Mouse (Mus musculus) ES-E14 (cell line): ENCODE measurements around the gene 2310039H08Rik. TPM values are rescaled to one million over a fixed set of nuclear protein-coding genes. Genes with fewer than 3 reads are reported as not detected.

Source experiments
- DNase-seq: peaks from one replicate; pipeline ENCODE4 v3.0.0-alpha.2; 2013; ENCODE audit warnings: low read depth, low spot score
- H3K27ac ChIP-seq: 2 replicates; pipeline ENCODE4 v1.5.1; 2012; ENCODE audit warnings: low read depth, mild to moderate bottlenecking, low read length, moderate library complexity, mixed read lengths; ENCODE audit not compliant: poor library complexity, insufficient read depth, severe bottlenecking
- H3K36me3 ChIP-seq: 2 replicates; pipeline ENCODE4 v1.6.1; 2012; ENCODE audit warnings: mild to moderate bottlenecking, low read length, moderate library complexity, mixed read lengths; ENCODE audit not compliant: control insufficient read depth, poor library complexity, insufficient read depth, severe bottlenecking
- H3K4me1 ChIP-seq, 2 experiments: fragments of 150-350 bp in 1 of 2; sonication (generic) in 1 of 2; 2 replicates each; pipeline ENCODE4 v1.6.1; 2012; ENCODE audit warnings: low read length in 2 of 2, mild to moderate bottlenecking in 1 of 2, mixed read lengths in 1 of 2; ENCODE audit not compliant: control insufficient read depth in 2 of 2, insufficient read depth in 2 of 2, poor library complexity in 1 of 2
- H3K4me3 ChIP-seq, 2 experiments: fragments of 150-350 bp in 1 of 2; sonication (generic) in 1 of 2; 2 replicates each; pipeline ENCODE4 v1.5.1; 2012; ENCODE audit warnings: low read length in 2 of 2, low read depth in 1 of 2, mild to moderate bottlenecking in 1 of 2, mixed read lengths in 1 of 2; ENCODE audit not compliant: insufficient read depth in 1 of 2, poor library complexity in 1 of 2, severe bottlenecking in 1 of 2
- H3K9ac ChIP-seq: 2 replicates; pipeline ENCODE4 v1.6.1; 2012; ENCODE audit warnings: low read depth, mild to moderate bottlenecking, low read length, mixed read lengths; ENCODE audit not compliant: poor library complexity, insufficient read depth, severe bottlenecking
- H3K9me3 ChIP-seq: fragments of 150-350 bp; sonication (generic); 2 replicates; pipeline ENCODE4 v1.6.1; 2012; ENCODE audit warnings: low read depth, mild to moderate bottlenecking, low read length; ENCODE audit not compliant: control insufficient read depth, insufficient read depth
- CHD2 ChIP-seq: IDR thresholded peaks from 2 replicates; pipeline ENCODE4 v1.6.1; 2014; ENCODE audit warnings: mild to moderate bottlenecking, low read depth, low read length, inconsistent platforms
- HCFC1 ChIP-seq: IDR thresholded peaks from 2 replicates; pipeline ENCODE4 v1.6.1; 2012; ENCODE audit warnings: low read length, inconsistent platforms, borderline replicate concordance; ENCODE audit not compliant: insufficient read depth
- MAFK ChIP-seq: IDR thresholded peaks from 2 replicates; pipeline ENCODE4 v1.6.1; 2014; ENCODE audit warnings: mild to moderate bottlenecking, low read depth, low read length, inconsistent platforms; ENCODE audit not compliant: insufficient read depth
- ZC3H11A ChIP-seq: IDR thresholded peaks from 2 replicates; pipeline ENCODE4 v1.6.1; 2012; ENCODE audit warnings: low read depth, mild to moderate bottlenecking, inconsistent platforms, low read length, borderline replicate concordance
- ZNF384 ChIP-seq: IDR thresholded peaks from 2 replicates; pipeline ENCODE4 v1.6.1; 2012; ENCODE audit warnings: low read depth, low read length, inconsistent platforms
- in situ Hi-C, 2 experiments: fragments of 600-800 bp; cut with MboI; formaldehyde crosslinking; loops; one replicate each; pipeline ENCODE4 v1.15.1; 2025; ENCODE audit warnings: low sequenced_read_pairs in 2 of 2, inconsistent platforms in 1 of 2; ENCODE audit not compliant: unreplicated experiment in 2 of 2
- total RNA-seq: library from RNA; depleted of rRNA; stranded (reverse); fragments of 300-350 nt; gene quantifications from 2 replicates; pipeline ENCODE4 v1.2.3, GENCODE M21; 2012

2310039H08Rik gene
- total RNA-seq, 1 experiment, result 19.5 TPM

GRCm38 (mm10) chr17:46771616-46772015, 819 bp upstream of the 2310039H08Rik start:
- Histone ChIP-seq H3K27ac (no peak overlapping the region), H3K4me3 (peak overlapping the region; percentile 76 to 100), H3K36me3 (peaks cover 19% of the 10 kb centered on the region), H3K9ac (peak overlapping the region; percentile 18; the same call in 1 of the 2 replicates), H3K9me3 (no peaks in the 10 kb centered on the region), H3K4me1 (peaks cover 0 to 13% of the 10 kb centered on the region in 2 experiments; a peak in 3 of 4 replicates)
- TF ChIP-seq HCFC1, result no peak
- TF ChIP-seq ZC3H11A, result no peak
- TF ChIP-seq CHD2, result no peak
- in situ Hi-C loops, result no loop called here
- DNase-seq, result no peak

GRCm38 (mm10) chr17:46772038-46772403, 414 bp upstream of the 2310039H08Rik start:
- peak overlapping the region; percentile 18; the same call in 1 of the 2 replicates for H3K9ac ChIP-seq
- no peak overlapping the region for H3K27ac ChIP-seq
- peaks cover 21% of the 10 kb centered on the region for H3K36me3 ChIP-seq
- no peak for DNase-seq
- peak overlapping the region; percentile 76 to 100 for H3K4me3 ChIP-seq
- in situ Hi-C loops, result no loop called here
- H3K4me1 ChIP-seq, result peaks cover 0 to 13% of the 10 kb centered on the region in 2 experiments; a peak in 3 of 4 replicates
- no peaks in the 10 kb centered on the region for H3K9me3 ChIP-seq
- TF ChIP-seq CHD2 (no peak; the same call in 1 of the 2 replicates), HCFC1 (no peak), ZNF384 (no peak), MAFK (no peak), ZC3H11A (no peak)

GRCm38 (mm10) chr17:46773278-46774130, 1.1 kb downstream of the 2310039H08Rik start:
- Histone ChIP-seq H3K4me3 (peak overlapping the region; percentile 76 to 100), H3K4me1 (peaks cover 0 to 6% of the 10 kb centered on the region in 2 experiments; a peak in 3 of 4 replicates), H3K9ac (peak overlapping the region; percentile 99), H3K36me3 (peaks cover 36% of the 10 kb centered on the region), H3K9me3 (no peaks in the 10 kb centered on the region), H3K27ac (peak overlapping the region; percentile 87; the same call in 1 of the 2 replicates)
- in situ Hi-C loops, result no loop called here
- TF ChIP-seq ZC3H11A, result no peak
- TF ChIP-seq MAFK, result no peak
- DNase-seq, result no peak

GRCm38 (mm10) chr17:46774131-46774472, 1.7 kb downstream of the 2310039H08Rik start:
- DNase-seq, result no peak
- Histone ChIP-seq H3K4me3 (no peak overlapping the region), H3K9me3 (no peaks in the 10 kb centered on the region), H3K9ac (no peak overlapping the region), H3K4me1 (peaks cover 0 to 9% of the 10 kb centered on the region in 2 experiments; a peak in 3 of 4 replicates), H3K36me3 (peaks cover 42% of the 10 kb centered on the region), H3K27ac (no peak overlapping the region)
- in situ Hi-C loops, result no loop called here
- TF ChIP-seq ZNF384, result no peak
- TF ChIP-seq CHD2, result no peak
- no peak for TF ChIP-seq HCFC1
- TF ChIP-seq ZC3H11A, result no peak
- no peak for TF ChIP-seq MAFK
